Mouse (Mus musculus) liver, embryonic 13.5 days (tissue): ENCODE data around the gene Mif. TPM values are rescaled to one million over a fixed set of nuclear protein-coding genes. Genes with fewer than 3 reads are reported as not detected.
"Not testable (repeated sequence)": the region's sequence is repeated elsewhere in the genome, so short reads cannot be mapped to it uniquely, and the experiment has no call there.

ENCODE experiments used
- ATAC-seq: fragments of 200-750 bp; cut with Nextera tagmentation; 2 replicates; pipeline ENCODE4 v1.8.0; 2017; ENCODE audit warnings: low read depth, mild to moderate bottlenecking, moderate number of reproducible peaks, moderate library complexity
- DNase-seq: peaks from one replicate; pipeline ENCODE4 v3.0.0; 2022
- H3K27ac ChIP-seq: fragments of 300-500 bp; sonication (generic); 2 replicates; pipeline ENCODE4 v1.5.1; 2015; ENCODE audit warnings: moderate library complexity, mild to moderate bottlenecking, inconsistent platforms
- H3K27me3 ChIP-seq: fragments of 300-500 bp; sonication (generic); 2 replicates; pipeline ENCODE4 v1.6.1; 2015; ENCODE audit warnings: mild to moderate bottlenecking, inconsistent platforms
- H3K36me3 ChIP-seq: fragments of 300-500 bp; sonication (generic); 2 replicates; pipeline ENCODE4 v1.6.1; 2015; ENCODE audit warnings: mild to moderate bottlenecking, inconsistent platforms
- H3K4me1 ChIP-seq: fragments of 300-500 bp; sonication (generic); replicated peaks from 2 replicates; pipeline ENCODE4 v1.6.1; 2015; ENCODE audit warnings: inconsistent platforms
- H3K4me2 ChIP-seq: fragments of 300-500 bp; sonication (generic); 2 replicates; pipeline ENCODE4 v1.6.1; 2015; ENCODE audit warnings: inconsistent platforms, mild to moderate bottlenecking, moderate library complexity
- H3K4me3 ChIP-seq: fragments of 300-500 bp; sonication (generic); replicated peaks from 2 replicates; pipeline ENCODE4 v1.5.1; 2015; ENCODE audit warnings: mild to moderate bottlenecking, inconsistent platforms
- H3K9ac ChIP-seq: fragments of 300-500 bp; sonication (generic); 2 replicates; pipeline ENCODE4 v1.6.1; 2015; ENCODE audit warnings: mild to moderate bottlenecking, inconsistent platforms
- H3K9me3 ChIP-seq: fragments of 300-500 bp; sonication (generic); replicated peaks from 2 replicates; pipeline ENCODE4 v1.6.1; 2016; ENCODE audit warnings: inconsistent platforms
- WGBS: fragments of 180-500 bp; shearing (Covaris S2); methylation state at CpG from one replicate; pipeline ENCODE4 v1.1.7; 2015; ENCODE audit not compliant: insufficient replicate concordance; 5-methylcytosine and 5-hydroxymethylcytosine counted together
- polyA plus RNA-seq: library from polyadenylated mRNA; unstranded; fragments of >200 nt; fragmentation: Nextera tagmentation; extraction: Ambion mirVana; gene quantifications from 2 replicates; pipeline ENCODE4 v1.2.1, GENCODE M21; 2015

The Mif gene
- polyA plus RNA-seq, 1 experiment from 2014 or later: 1,047 TPM

DNA sequence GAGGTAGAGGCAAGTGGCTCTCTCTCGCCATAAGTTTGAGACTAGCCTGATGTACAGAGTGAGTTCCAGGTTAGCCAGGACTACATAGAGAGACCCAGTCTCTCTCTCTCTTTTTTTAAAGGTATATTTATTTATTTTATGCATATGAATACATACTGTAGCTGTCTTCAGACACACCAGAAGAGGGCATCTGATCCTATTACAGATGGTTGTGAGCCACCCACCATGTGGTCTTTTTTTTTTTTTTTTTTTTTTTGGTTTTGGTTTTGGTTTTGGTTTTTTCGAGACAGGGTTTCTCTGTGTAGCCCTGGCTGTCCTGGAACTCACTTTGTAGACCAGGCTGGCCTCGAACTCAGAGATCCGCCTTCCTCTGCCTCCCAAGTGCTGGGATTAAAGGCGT is 27.5 kb upstream of the Mif start:
- ATAC-seq, H3K9me3 ChIP-seq, H3K27ac ChIP-seq, H3K9ac ChIP-seq, H3K36me3 ChIP-seq, H3K4me3 ChIP-seq, DNase-seq, H3K4me1 ChIP-seq, H3K4me2 ChIP-seq: not testable (repeated sequence)
- 63% methylated on average over 5 of the region's 5 CpGs for WGBS
- peaks cover 10% of the 10 kb centered on the region for H3K27me3 ChIP-seq

GRCm38 (mm10) chr10:75884742-75885141 is 24.7 kb upstream of the Mif start:
- H3K9me3 ChIP-seq: no peaks in the 10 kb centered on the region
- no peaks in the 10 kb centered on the region for H3K36me3 ChIP-seq
- no peak overlapping the region for H3K4me3 ChIP-seq
- H3K4me2 ChIP-seq: no peak overlapping the region
- no peak overlapping the region for H3K27ac ChIP-seq
- no peak for ATAC-seq
- H3K4me1 ChIP-seq: no peaks in the 10 kb centered on the region
- H3K27me3 ChIP-seq: peaks cover 24% of the 10 kb centered on the region
- WGBS: 71% methylated on average over 8 of the region's 8 CpGs
- no peak overlapping the region for H3K9ac ChIP-seq
- no peak for DNase-seq

- Histone ChIP-seq H3K27me3 (peaks cover 24% of the 10 kb centered on the region), H3K36me3 (no peaks in the 10 kb centered on the region), H3K4me2 (peak overlapping the region; percentile 17), H3K9ac (no peak overlapping the region), H3K4me1 (no peaks in the 10 kb centered on the region), H3K27ac (no peak overlapping the region), H3K4me3 (no peak overlapping the region), H3K9me3 (no peaks in the 10 kb centered on the region)
- 1% methylated on average over 10 of the region's 10 CpGs for WGBS
- DNase-seq (peak; percentile 27), ATAC-seq (peak; percentile 69)
Measured at GRCm38 (mm10) chr10:75883232-75883552, 23.2 kb upstream of the Mif start.

GRCm38 (mm10) chr10:75882433-75883231 is 22.6 kb upstream of the Mif start:
- Histone ChIP-seq H3K4me1 (no peaks in the 10 kb centered on the region), H3K9ac (no peak overlapping the region), H3K27ac (0 out of 2 replicates have a peak overlapping the region, but pooled peaks have one; percentile 38), H3K36me3 (no peaks in the 10 kb centered on the region), H3K4me3 (no peak overlapping the region), H3K27me3 (peaks cover 24% of the 10 kb centered on the region), H3K4me2 (peak overlapping the region; percentile 17), H3K9me3 (no peaks in the 10 kb centered on the region)
- ATAC-seq (peak; percentile 59), DNase-seq (no peak)
- WGBS: 15% methylated on average over 15 of the region's 15 CpGs

- peak overlapping the region; percentile 44 for H3K27ac ChIP-seq
- peaks cover 24% of the 10 kb centered on the region for H3K27me3 ChIP-seq
- H3K36me3 ChIP-seq: no peaks in the 10 kb centered on the region
- H3K4me2 ChIP-seq: no peak overlapping the region
- no peak for DNase-seq
- WGBS: 30% methylated on average over 20 of the region's 20 CpGs
- no peaks in the 10 kb centered on the region for H3K9me3 ChIP-seq
- H3K4me3 ChIP-seq: no peak overlapping the region
- ATAC-seq: peak; percentile 59
- no peaks in the 10 kb centered on the region for H3K4me1 ChIP-seq
- no peak overlapping the region for H3K9ac ChIP-seq
Measured at GRCm38 (mm10) chr10:75881578-75882432, 21.8 kb upstream of the Mif start.

DNA sequence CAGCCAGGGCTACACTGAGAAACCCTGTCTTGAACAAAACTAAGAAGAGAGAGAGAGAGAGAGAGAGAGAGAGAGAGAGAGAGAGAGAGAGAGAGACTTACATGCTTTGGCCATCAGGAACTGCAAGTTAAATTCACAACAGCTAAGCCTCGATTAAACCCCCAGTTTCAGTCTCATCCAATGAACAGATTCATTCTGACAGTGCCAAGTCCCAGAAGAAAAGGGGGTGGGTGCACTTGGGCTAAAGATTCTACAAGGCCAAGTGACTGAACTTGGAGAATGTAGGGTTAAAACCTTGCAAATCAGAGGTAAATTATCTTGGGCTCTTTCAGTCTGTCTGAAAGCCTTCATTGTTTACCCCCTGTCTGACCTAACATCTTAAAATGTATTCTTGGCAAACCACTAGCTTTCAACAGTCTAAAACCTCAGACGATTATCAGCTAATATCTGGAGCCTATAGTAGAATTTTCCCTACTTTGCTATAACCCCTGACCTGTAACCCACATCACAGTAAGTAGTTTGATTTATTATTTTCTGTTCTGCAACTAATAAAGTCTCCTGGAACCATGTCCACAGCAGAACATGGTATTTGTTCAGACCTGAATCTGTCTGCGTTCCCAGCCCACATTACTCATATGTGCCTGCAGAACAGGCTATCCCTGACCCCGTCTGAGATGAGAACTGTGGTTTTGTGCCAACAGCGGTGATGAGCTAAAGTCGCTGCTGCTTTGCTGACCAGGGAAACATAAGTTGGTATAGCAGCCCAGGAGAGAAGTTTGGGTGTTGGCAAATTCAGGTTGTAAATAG is 20.9 kb upstream of the Mif start:
- H3K4me3 ChIP-seq: no peak overlapping the region
- H3K9me3 ChIP-seq: no peaks in the 10 kb centered on the region
- H3K9ac ChIP-seq: no peak overlapping the region
- WGBS: 58% methylated on average over 6 of the region's 6 CpGs
- no peak overlapping the region for H3K4me2 ChIP-seq
- ATAC-seq (no peak), DNase-seq (no peak)
- H3K4me1 ChIP-seq: no peaks in the 10 kb centered on the region
- peaks cover 24% of the 10 kb centered on the region for H3K27me3 ChIP-seq
- peak overlapping the region; percentile 44; the same call in 1 of the 2 replicates for H3K27ac ChIP-seq
- no peaks in the 10 kb centered on the region for H3K36me3 ChIP-seq

DNA sequence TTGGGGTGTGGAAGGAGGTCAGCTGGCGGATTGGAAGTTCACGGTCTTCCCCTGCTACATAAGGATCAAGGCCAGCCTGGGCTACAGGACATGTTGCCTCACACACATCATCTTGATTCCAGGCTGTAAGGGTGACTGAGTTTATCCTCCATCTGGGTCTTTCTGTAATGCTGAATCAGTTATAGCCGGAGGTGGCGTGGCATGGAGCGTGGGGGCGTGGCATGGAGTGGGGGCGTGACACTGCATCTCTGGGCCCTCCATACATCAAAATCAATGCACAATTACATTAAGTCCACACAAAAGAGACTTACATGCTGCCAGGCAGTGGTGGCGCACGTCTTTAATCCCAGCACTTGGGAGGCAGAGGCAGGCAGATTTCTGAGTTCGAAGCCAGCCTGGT is 20.3 kb upstream of the Mif start:
- Histone ChIP-seq H3K4me2 (no peak overlapping the region), H3K27ac (no peak overlapping the region), H3K9ac (no peak overlapping the region), H3K27me3 (peaks cover 24% of the 10 kb centered on the region), H3K4me1 (no peaks in the 10 kb centered on the region), H3K4me3 (no peak overlapping the region), H3K36me3 (no peaks in the 10 kb centered on the region), H3K9me3 (no peaks in the 10 kb centered on the region)
- 84% methylated on average over 10 of the region's 10 CpGs for WGBS
- ATAC-seq (no peak), DNase-seq (no peak)

GRCm38 (mm10) chr10:75878836-75879235 is 18.8 kb upstream of the Mif start:
- no peaks in the 10 kb centered on the region for H3K36me3 ChIP-seq
- H3K27ac ChIP-seq: no peak overlapping the region
- peaks cover under 1% of the 10 kb centered on the region; the same call in 1 of the 2 replicates for H3K4me1 ChIP-seq
- H3K27me3 ChIP-seq: peaks cover 20% of the 10 kb centered on the region
- DNase-seq (no peak), ATAC-seq (no peak)
- H3K9ac ChIP-seq: no peak overlapping the region
- no peak overlapping the region for H3K4me3 ChIP-seq
- no peak overlapping the region for H3K4me2 ChIP-seq
- H3K9me3 ChIP-seq: no peaks in the 10 kb centered on the region
- WGBS: 78% methylated on average over 3 of the region's 3 CpGs

DNA sequence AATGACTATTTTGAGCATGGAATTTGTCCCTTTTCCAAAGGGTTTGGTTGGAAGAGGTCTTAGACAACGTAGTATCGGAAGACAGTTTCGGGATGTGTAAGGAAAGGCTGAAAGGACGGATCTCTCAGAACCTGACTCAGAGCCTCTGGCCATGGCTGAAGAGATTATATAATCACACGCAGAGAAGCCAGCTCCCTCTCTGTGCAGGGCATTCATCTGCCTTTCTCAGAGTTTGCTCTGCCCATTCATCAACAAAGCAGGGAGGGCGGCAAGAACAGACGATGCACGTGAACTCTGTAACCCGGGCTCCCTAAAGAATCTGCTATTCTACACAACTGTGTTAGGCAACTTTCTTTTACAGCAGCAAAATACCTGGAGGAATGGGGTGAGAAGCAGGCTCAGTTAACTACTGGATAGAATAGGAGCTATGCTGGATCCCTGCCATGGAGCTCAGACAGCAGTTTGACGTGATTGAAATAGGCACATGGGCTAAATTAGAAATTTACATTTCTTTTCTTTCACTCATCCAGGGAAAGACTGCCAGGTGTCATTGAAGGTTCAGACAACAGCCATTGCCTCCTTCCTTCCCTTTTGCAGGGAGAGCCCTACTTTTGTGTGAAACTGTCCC is 13.6 kb upstream of the Mif start:
- H3K4me3 ChIP-seq: no peak overlapping the region
- H3K27me3 ChIP-seq: 0 out of 2 replicates have a peak, but pooled peaks cover 3% of the 10 kb centered on the region
- no peaks in the 10 kb centered on the region for H3K9me3 ChIP-seq
- no peak for DNase-seq
- H3K4me1 ChIP-seq: peaks cover 17% of the 10 kb centered on the region
- no peaks in the 10 kb centered on the region for H3K36me3 ChIP-seq
- H3K27ac ChIP-seq: no peak overlapping the region
- H3K4me2 ChIP-seq: peak overlapping the region; percentile 63
- 50% methylated on average over 10 of the region's 10 CpGs for WGBS
- ATAC-seq: no peak
- H3K9ac ChIP-seq: 0 out of 2 replicates have a peak overlapping the region, but pooled peaks have one; percentile 42

- Histone ChIP-seq H3K9ac (peak overlapping the region; percentile 42; the same call in 1 of the 2 replicates), H3K27me3 (peaks cover 3% of the 10 kb centered on the region; the same call in 1 of the 2 replicates), H3K4me1 (peaks cover 17% of the 10 kb centered on the region), H3K9me3 (no peaks in the 10 kb centered on the region), H3K4me3 (peak overlapping the region; percentile 50), H3K4me2 (peak overlapping the region; percentile 63), H3K36me3 (no peaks in the 10 kb centered on the region), H3K27ac (no peak overlapping the region)
- ATAC-seq: peak; percentile 89
- no peak for DNase-seq
- WGBS: 5% methylated on average over 11 of the region's 11 CpGs
Measured at GRCm38 (mm10) chr10:75872915-75873542, 13.0 kb upstream of the Mif start.
